Mouse (Mus musculus) myocyte (in vitro differentiated cells): ENCODE measurements around the gene Hip1.

Experiments used
- E2F4 ChIP-seq: IDR thresholded peaks from one replicate; pipeline ENCODE4 v1.6.1; 2011; ENCODE audit warnings: mild to moderate bottlenecking, control low read depth, moderate library complexity; ENCODE audit not compliant: insufficient read depth
- MAX ChIP-seq: IDR thresholded peaks from one replicate; pipeline ENCODE4 v1.6.1; 2011; ENCODE audit warnings: low read depth, mild to moderate bottlenecking, control low read depth
- POLR2A ChIP-seq: IDR thresholded peaks from one replicate; pipeline ENCODE4 v1.6.1; 2011; ENCODE audit warnings: low read depth, mild to moderate bottlenecking, control low read depth, moderate library complexity; ENCODE audit not compliant: insufficient read length

GRCm38 (mm10) chr5:135498914-135499313 is 46.0 kb downstream of the Hip1 start:
- TF ChIP-seq E2F4 (no peak), MAX (no peak), POLR2A (no peak)
